Mouse (Mus musculus) testis, adult 2 months (tissue): Measurements from ENCODE around the gene Mgll.

Experiments
- CTCF ChIP-seq: fragments of 200-500 bp; IDR thresholded peaks from 2 replicates; pipeline ENCODE4 v1.5.1; 2012; ENCODE audit warnings: low read depth, mild to moderate bottlenecking, inconsistent platforms, low read length, moderate library complexity; ENCODE audit not compliant: control insufficient read depth, insufficient read depth, insufficient replicate concordance
- POLR2A ChIP-seq: fragments of 200-500 bp; IDR thresholded peaks from 2 replicates; pipeline ENCODE4 v1.6.1; 2012; ENCODE audit warnings: low read depth, mild to moderate bottlenecking, inconsistent platforms, low read length, moderate library complexity; ENCODE audit not compliant: control insufficient read depth

GRCm38 (mm10) chr6:88811396-88811795 lies 87.2 kb downstream of the Mgll start:
- TF ChIP-seq CTCF, result no peak
- TF ChIP-seq POLR2A, result no peak
